Mouse (Mus musculus): Measurements from ENCODE around the gene Samd8. TPM values are rescaled to one million over a fixed set of nuclear protein-coding genes. Genes with fewer than 3 reads are reported as not detected.

Gene Samd8
- total RNA-seq, 2 experiments from 2014 or later = 4.4 to 10.3 TPM

- ATAC-seq (replicated peaks; ENCODE audit: poor library complexity) = no peak
These were observed 6.2 kb upstream of the Samd8 start for GRCm38 (mm10) chr14:21744169-21744568.

- peak; percentile 87 for ATAC-seq (replicated peaks; ENCODE audit: poor library complexity)
These were observed 5.2 kb upstream of the Samd8 start for GRCm38 (mm10) chr14:21745149-21745548.

- no peak for ATAC-seq (replicated peaks; ENCODE audit: poor library complexity)
These were observed 4.1 kb upstream of the Samd8 start for GRCm38 (mm10) chr14:21746251-21746650.

- no peak for ATAC-seq (replicated peaks; ENCODE audit: poor library complexity)
These were observed 3.5 kb upstream of the Samd8 start for GRCm38 (mm10) chr14:21746846-21747245.

- ATAC-seq (replicated peaks; ENCODE audit: poor library complexity) = no peak
These were observed 2.7 kb upstream of the Samd8 start for GRCm38 (mm10) chr14:21747436-21748141.

GRCm38 (mm10) chr14:21748142-21748870 is 2.0 kb upstream of the Samd8 start:
- ATAC-seq (replicated peaks; ENCODE audit: poor library complexity) = no peak

- ATAC-seq (replicated peaks; ENCODE audit: poor library complexity) = peak; percentile 54
These were observed 681 bp downstream of the Samd8 start, which contains the start of gene Dusp13 for GRCm38 (mm10) chr14:21750881-21751542. Dusp13 (minus strand) TSS chr14:21751181.

- no peak for ATAC-seq (replicated peaks; ENCODE audit: poor library complexity)
These were observed 2.1 kb downstream of the Samd8 start for GRCm38 (mm10) chr14:21752411-21752810.

- ATAC-seq (replicated peaks; ENCODE audit: poor library complexity) = no peak
These were observed 3.0 kb downstream of the Samd8 start for GRCm38 (mm10) chr14:21753367-21753766.

GRCm38 (mm10) chr14:21761560-21761959 is 11.2 kb downstream of the Samd8 start:
- ATAC-seq (replicated peaks; ENCODE audit: poor library complexity) = no peak

GRCm38 (mm10) chr14:21763736-21764135 is 13.4 kb downstream of the Samd8 start:
- no peak for ATAC-seq (replicated peaks; ENCODE audit: poor library complexity)

- no peak for ATAC-seq (replicated peaks; ENCODE audit: poor library complexity)
These were observed 14.3 kb downstream of the Samd8 start for GRCm38 (mm10) chr14:21764646-21765045.

GRCm38 (mm10) chr14:21765754-21766397 is 15.5 kb downstream of the Samd8 start:
- ATAC-seq (replicated peaks; ENCODE audit: poor library complexity) = peak; percentile 71

GRCm38 (mm10) chr14:21766398-21766958 is 16.1 kb downstream of the Samd8 start:
- peak; percentile 51 for ATAC-seq (replicated peaks; ENCODE audit: poor library complexity)

- no peak for ATAC-seq (replicated peaks; ENCODE audit: poor library complexity)
These were observed 22.4 kb downstream of the Samd8 start for GRCm38 (mm10) chr14:21772506-21773281.

- no peak for ATAC-seq (replicated peaks; ENCODE audit: poor library complexity)
These were observed 23.6 kb downstream of the Samd8 start for GRCm38 (mm10) chr14:21773946-21774345.

- ATAC-seq (replicated peaks; ENCODE audit: poor library complexity) = no peak
These were observed 25.9 kb downstream of the Samd8 start for GRCm38 (mm10) chr14:21776201-21776600.

GRCm38 (mm10) chr14:21786500-21786899 is 36.2 kb downstream of the Samd8 start:
- ATAC-seq (replicated peaks; ENCODE audit: poor library complexity) = no peak

- ATAC-seq (replicated peaks; ENCODE audit: poor library complexity) = no peak
These were observed 37.0 kb downstream of the Samd8 start for GRCm38 (mm10) chr14:21787374-21787773.

GRCm38 (mm10) chr14:21788121-21788520 is 37.8 kb downstream of the Samd8 start:
- ATAC-seq (replicated peaks; ENCODE audit: poor library complexity) = no peak
